Mouse (Mus musculus) erythroblast, embryonic 14.5 days (primary cell): Measurements from ENCODE around the gene Gp1ba. TPM values are rescaled to one million over a fixed set of nuclear protein-coding genes. Genes with fewer than 3 reads are reported as not detected.

Experiments used
- H3K27me3 ChIP-seq: 2 replicates; pipeline ENCODE4 v1.6.1; 2012; ENCODE audit warnings: inconsistent platforms; ENCODE audit not compliant: control insufficient read depth
- H3K36me3 ChIP-seq: 2 replicates; pipeline ENCODE4 v1.6.1; 2012; ENCODE audit warnings: mild to moderate bottlenecking, inconsistent platforms; ENCODE audit not compliant: control insufficient read depth
- H3K4me1 ChIP-seq: 2 replicates; pipeline ENCODE4 v1.6.1; 2012; ENCODE audit warnings: inconsistent platforms; ENCODE audit not compliant: control insufficient read depth
- H3K4me3 ChIP-seq: replicated peaks from 2 replicates; pipeline ENCODE3; 2012; ENCODE audit warnings: moderate library complexity, mild to moderate bottlenecking, inconsistent platforms
- H3K9me3 ChIP-seq: 2 replicates; pipeline ENCODE4 v1.6.1; 2012; ENCODE audit warnings: low read length, inconsistent platforms, mixed read lengths; ENCODE audit not compliant: control insufficient read depth
- GATA1 ChIP-seq: IDR thresholded peaks from 2 replicates; pipeline ENCODE4 v1.6.1; 2012; ENCODE audit warnings: low read length, inconsistent platforms, mixed read lengths
- TAL1 ChIP-seq: IDR thresholded peaks from 3 replicates; pipeline ENCODE4 v1.6.1; 2012; ENCODE audit warnings: low read length, inconsistent platforms, mixed read lengths
- polyA plus RNA-seq: library from polyadenylated mRNA; stranded (reverse); fragments of >175 nt; gene quantifications from 2 replicates; pipeline ENCODE4 v1.2.3, GENCODE M21; 2012

Gp1ba gene
- polyA plus RNA-seq, 1 experiment, result 0.12 TPM

- TF ChIP-seq TAL1 (no peak), GATA1 (no peak)
- no peak overlapping the region for H3K4me3 ChIP-seq
- H3K27me3 ChIP-seq, result no peaks in the 10 kb centered on the region
- H3K36me3 ChIP-seq, result peaks cover 67% of the 10 kb centered on the region
- H3K4me1 ChIP-seq, result peaks cover 23% of the 10 kb centered on the region
- H3K9me3 ChIP-seq, result no peaks in the 10 kb centered on the region
These were observed 24.2 kb downstream of the Gp1ba start for GRCm38 (mm10) chr11:70663101-70663500.

- no peak for TF ChIP-seq TAL1
- TF ChIP-seq GATA1, result no peak
- peaks cover 67% of the 10 kb centered on the region for H3K36me3 ChIP-seq
These were observed 25.0 kb downstream of the Gp1ba start for GRCm38 (mm10) chr11:70663957-70664356.

GRCm38 (mm10) chr11:70664741-70665140 is 25.8 kb downstream of the Gp1ba start:
- TF ChIP-seq TAL1, result no peak
- no peak for TF ChIP-seq GATA1
- H3K27me3 ChIP-seq, result no peaks in the 10 kb centered on the region
- no peak overlapping the region for H3K4me3 ChIP-seq
- peaks cover 67% of the 10 kb centered on the region for H3K36me3 ChIP-seq
- no peaks in the 10 kb centered on the region for H3K9me3 ChIP-seq
- H3K4me1 ChIP-seq, result peaks cover 34% of the 10 kb centered on the region

More at GRCm38 (mm10) chr11:70663957-70664356, 25.0 kb downstream of the Gp1ba start:
- H3K4me1 ChIP-seq, result peaks cover 27% of the 10 kb centered on the region
- H3K9me3 ChIP-seq, result no peaks in the 10 kb centered on the region
- no peak overlapping the region for H3K4me3 ChIP-seq
- H3K27me3 ChIP-seq, result no peaks in the 10 kb centered on the region

GRCm38 (mm10) chr11:70666687-70667086 is 27.8 kb downstream of the Gp1ba start:
- no peaks in the 10 kb centered on the region for H3K9me3 ChIP-seq
- H3K27me3 ChIP-seq, result no peaks in the 10 kb centered on the region
- no peak overlapping the region for H3K4me3 ChIP-seq
- peaks cover 50% of the 10 kb centered on the region for H3K4me1 ChIP-seq
- TF ChIP-seq TAL1 (no peak), GATA1 (no peak)
- H3K36me3 ChIP-seq, result peaks cover 55% of the 10 kb centered on the region

GRCm38 (mm10) chr11:70667271-70668150 is 28.6 kb downstream of the Gp1ba start:
- Histone ChIP-seq H3K9me3 (no peaks in the 10 kb centered on the region), H3K27me3 (no peaks in the 10 kb centered on the region), H3K4me1 (peaks cover 55% of the 10 kb centered on the region), H3K36me3 (peaks cover 49% of the 10 kb centered on the region), H3K4me3 (peak overlapping the region; percentile 90)
- TF ChIP-seq TAL1 (no peak), GATA1 (no peak)

GRCm38 (mm10) chr11:70668335-70668770 is 29.4 kb downstream of the Gp1ba start:
- H3K36me3 ChIP-seq, result peaks cover 41% of the 10 kb centered on the region
- H3K27me3 ChIP-seq, result no peaks in the 10 kb centered on the region
- H3K4me1 ChIP-seq, result peaks cover 55% of the 10 kb centered on the region
- TF ChIP-seq GATA1, result no peak
- H3K9me3 ChIP-seq, result no peaks in the 10 kb centered on the region
- peak overlapping the region; percentile 90 for H3K4me3 ChIP-seq

- no peak for TF ChIP-seq TAL1
- TF ChIP-seq GATA1, result no peak
- Histone ChIP-seq H3K4me3 (peak within 1 kb of the TSS; percentile 90), H3K9me3 (no peaks in the 10 kb centered on the region), H3K4me1 (peaks cover 55% of the 10 kb centered on the region), H3K27me3 (no peaks in the 10 kb centered on the region), H3K36me3 (peaks cover 38% of the 10 kb centered on the region)
These were observed 30.0 kb downstream of the Gp1ba start, which contains the start of gene Spag7 for GRCm38 (mm10) chr11:70668771-70669505. TSS of gene Spag7 (minus strand) at chr11:70669416.

- H3K27me3 ChIP-seq, result no peaks in the 10 kb centered on the region
- TF ChIP-seq TAL1 (no peak), GATA1 (no peak)
- peak overlapping the region; percentile 90 for H3K4me3 ChIP-seq
- no peaks in the 10 kb centered on the region for H3K9me3 ChIP-seq
- H3K4me1 ChIP-seq, result peaks cover 55% of the 10 kb centered on the region
- H3K36me3 ChIP-seq, result peaks cover 34% of the 10 kb centered on the region
These were observed 30.8 kb downstream of the Gp1ba start for GRCm38 (mm10) chr11:70669582-70670345.

GRCm38 (mm10) chr11:70670483-70670882 is 31.6 kb downstream of the Gp1ba start:
- Histone ChIP-seq H3K4me3 (peak overlapping the region; percentile 90), H3K27me3 (no peaks in the 10 kb centered on the region), H3K9me3 (no peaks in the 10 kb centered on the region), H3K36me3 (peaks cover 32% of the 10 kb centered on the region), H3K4me1 (peaks cover 55% of the 10 kb centered on the region)
- TF ChIP-seq GATA1, result no peak
- no peak for TF ChIP-seq TAL1
